ENCODE assay signal across 16 mouse cellular contexts in genomic region chr17:26956895-26957294, GRCm38 (mm10). TPM values are rescaled to one million over a fixed set of nuclear protein-coding genes. Genes with fewer than 3 reads are reported as not detected.
DNase-seq lines count a peak whose midpoint lies in the region; ATAC-seq and TF ChIP-seq lines count a peak whose summit lies in the region.
"Had no signal": no experiment of that assay in that cellular context is flagged by ENCODE, and none has a peak within 500 bp of the region (broad histone marks: within the 10 kb centered on the region; RNA-seq: fewer than 3 reads in every experiment).

No protein-coding gene starts in this region.

- peak overlapping the region; percentile 69 for H3K4me2 ChIP-seq in liver, embryonic 12.5 days
- H3K4me2 ChIP-seq: lung, embryonic 14.5 days had no signal

- H3K27me3 ChIP-seq in liver, embryonic 12.5 days (replicated peaks) = peaks cover 22% of the 10 kb centered on the region
- no peaks in the 10 kb centered on the region for H3K27me3 ChIP-seq in thymus, adult 2 months (ENCODE audit: control insufficient read depth, insufficient read depth, low read length)

- peak; percentile 86 for ATAC-seq in liver, embryonic 12.5 days

- WGBS in liver, embryonic 12.5 days (ENCODE audit: insufficient replicate concordance) = 23% methylated on average over 18 of the region's 18 CpGs
- 87% methylated on average over 18 of the region's 18 CpGs for WGBS in thymus, adult 2 months

- peak overlapping the region; percentile 89 for H3K27ac ChIP-seq in liver, embryonic 12.5 days
- H3K27ac ChIP-seq in thymus, adult 2 months (ENCODE audit: control insufficient read depth, insufficient read depth, low read length) = no peak overlapping the region
- H3K27ac ChIP-seq: forebrain, embryonic 10.5 days had no signal

- peak overlapping the region; percentile 50 for H3K4me3 ChIP-seq in liver, embryonic 12.5 days
- no peak overlapping the region for H3K4me3 ChIP-seq in thymus, adult 2 months (ENCODE audit: control insufficient read depth, insufficient read depth, low read length)
- H3K4me3 ChIP-seq: forebrain, embryonic 10.5 days; megakaryocyte, embryonic 14.5 days had no signal

- TF ChIP-seq POLR2A in thymus, adult 2 months (IDR thresholded peaks at IDR 0.05; ENCODE audit: control insufficient read depth, extremely low read depth, insufficient read depth, low read length, poor library complexity) = no peak

- no peak for TF ChIP-seq CTCF in thymus, adult 2 months (IDR thresholded peaks at IDR 0.05; ENCODE audit: borderline replicate concordance, control insufficient read depth, extremely low read depth, insufficient read depth, low read length, poor library complexity)

- H3K9ac ChIP-seq in liver, embryonic 12.5 days = peak overlapping the region; percentile 76
- H3K9ac ChIP-seq: lung, embryonic 14.5 days had no signal

- H3K4me1 ChIP-seq in liver, embryonic 12.5 days = peaks cover 89% of the 10 kb centered on the region
- peaks cover 9% of the 10 kb centered on the region for H3K4me1 ChIP-seq in thymus, adult 2 months (replicated peaks; ENCODE audit: control insufficient read depth, insufficient read depth, low read length)

- no peaks in the 10 kb centered on the region for H3K9me3 ChIP-seq in liver, embryonic 12.5 days (replicated peaks)
- H3K9me3 ChIP-seq: forebrain, embryonic 10.5 days; megakaryocyte, embryonic 14.5 days had no signal

- peaks cover 42% of the 10 kb centered on the region for H3K36me3 ChIP-seq in liver, embryonic 12.5 days
- H3K36me3 ChIP-seq in thymus, adult 2 months (ENCODE audit: control insufficient read depth, insufficient read depth, low read length) = no peaks in the 10 kb centered on the region

- DNase-seq in cerebellum, adult 9-11 months = peak; percentile 5
- no peak for DNase-seq in cerebellum, postnatal 25 days
- DNase-seq in urinary bladder, postnatal 10 days (ENCODE audit: low spot score) = peak; percentile 7
- no peak for DNase-seq in urinary bladder, adult 2 months (ENCODE audit: low spot score)
- DNase-seq in thymus, adult 2 months = no peak
- DNase-seq in cerebellum, postnatal 36 days = no peak
- DNase-seq in right cerebral cortex, postnatal 14 days = no peak
- DNase-seq: cerebellum, adult 11-12 months; embryo, embryonic 11 days; heart, postnatal 4 days; lung, embryonic 14.5 days; retina, postnatal 1 day; thymus, postnatal 14 days had no signal

RNA-seq across cellular contexts. Expression of gene Syngap1, which starts 15.8 kb away (rescaled TPM):
- 22.1 and 32.4 TPM in 2 replicates for polyA plus RNA-seq in urinary bladder, adult 2 months (2012; rRNA removed)
- 0.29 and 0.36 TPM in 2 replicates for polyA plus RNA-seq in liver, embryonic 12.5 days (2016; fragmentation: Nextera tagmentation; extraction: Ambion mirVana)
- 7.6 and 7.7 TPM in 2 replicates for polyA plus RNA-seq in thymus, adult 2 months (2012; rRNA removed)

RNA-seq across cellular contexts. Expression of gene Zbtb9, which starts 16.1 kb away (rescaled TPM):
- 8.4 and 9.4 TPM in 2 replicates for polyA plus RNA-seq in urinary bladder, adult 2 months (2012; rRNA removed)
- 8.9 and 9.2 TPM in 2 replicates for polyA plus RNA-seq in liver, embryonic 12.5 days (2016; fragmentation: Nextera tagmentation; extraction: Ambion mirVana)
- 54.6 and 60.7 TPM in 2 replicates for polyA plus RNA-seq in thymus, adult 2 months (2012; rRNA removed)

RNA-seq across cellular contexts. Expression of gene Cuta, which starts 17.5 kb away (rescaled TPM):
- polyA plus RNA-seq in urinary bladder, adult 2 months (2012; rRNA removed) = 122 and 145 TPM in 2 replicates
- polyA plus RNA-seq in liver, embryonic 12.5 days (2016; fragmentation: Nextera tagmentation; extraction: Ambion mirVana) = 119 and 129 TPM in 2 replicates
- polyA plus RNA-seq in thymus, adult 2 months (2012; rRNA removed) = 235 and 251 TPM in 2 replicates

RNA-seq across cellular contexts. Expression of gene Phf1, which starts 24.0 kb away (rescaled TPM):
- 51.2 and 65.3 TPM in 2 replicates for polyA plus RNA-seq in urinary bladder, adult 2 months (2012; rRNA removed)
- polyA plus RNA-seq in liver, embryonic 12.5 days (2016; fragmentation: Nextera tagmentation; extraction: Ambion mirVana) = 2.7 TPM in 2 replicates
- 125 and 132 TPM in 2 replicates for polyA plus RNA-seq in thymus, adult 2 months (2012; rRNA removed)

RNA-seq across cellular contexts. Expression of gene Kifc5b, which starts 40.0 kb away (rescaled TPM):
- 1.7 and 1.8 TPM in 2 replicates for polyA plus RNA-seq in urinary bladder, adult 2 months (2012; rRNA removed)
- 6.6 and 8.1 TPM in 2 replicates for polyA plus RNA-seq in liver, embryonic 12.5 days (2016; fragmentation: Nextera tagmentation; extraction: Ambion mirVana)
- 26.0 and 30.1 TPM in 2 replicates for polyA plus RNA-seq in thymus, adult 2 months (2012; rRNA removed)

Comparison
In these comparisons a context has a peak if more than half of its experiments do, and no peak if none do; other contexts are left out.
1. DNase-seq: peak in cerebellum, adult 9-11 months (single experiment) and urinary bladder, postnatal 10 days (single experiment); none in cerebellum, postnatal 25 days (0 of 2), urinary bladder, adult 2 months (single experiment), thymus, adult 2 months (single experiment), cerebellum, postnatal 36 days (0 of 2) and right cerebral cortex, postnatal 14 days (single experiment).